Mouse (Mus musculus): ENCODE data around the gene Ttc9. TPM values are rescaled to one million over a fixed set of nuclear protein-coding genes. Genes with fewer than 3 reads are reported as not detected.
A peak's percentile ranks its signal among the peaks of the same experiment; 100 is the strongest.

Gene Ttc9
- polyA plus RNA-seq, 1 experiment from 2014 or later: 3.7 TPM

GRCm38 (mm10) chr12:81688537-81688936 is 57.5 kb downstream of the Ttc9 start:
- H3K36me3 ChIP-seq: no peaks in the 10 kb centered on the region
- 65% methylated on average over 4 of the region's 4 CpGs for WGBS
- ATAC-seq (replicated peaks; ENCODE audit: insufficient number of reproducible peaks, insufficient read depth, low FRiP score, low read depth): no peak

GRCm38 (mm10) chr12:81689505-81690056 is 58.5 kb downstream of the Ttc9 start:
- WGBS: 37% methylated on average over 4 of the region's 4 CpGs
- Histone ChIP-seq H3K36me3 (no peaks in the 10 kb centered on the region), H3K27me3 (no peaks in the 10 kb centered on the region), H3K4me1 (replicated peaks) (0 out of 2 replicates have a peak, but pooled peaks cover 9% of the 10 kb centered on the region), H3K4me3 (no peak overlapping the region), H3K9me3 (replicated peaks) (no peaks in the 10 kb centered on the region), H3K27ac (peak overlapping the region; percentile 72), H3K9ac (no peak overlapping the region), H3K4me2 (no peak overlapping the region)
- ATAC-seq (replicated peaks; ENCODE audit: insufficient number of reproducible peaks, insufficient read depth, low FRiP score, low read depth): peak; percentile 36; the same call in 1 of the 2 replicates

More at GRCm38 (mm10) chr12:81688537-81688936, 57.5 kb downstream of the Ttc9 start:
- H3K27ac ChIP-seq: peak overlapping the region; percentile 72; the same call in 1 of the 2 replicates
- no peak overlapping the region for H3K4me3 ChIP-seq
- H3K27me3 ChIP-seq: no peaks in the 10 kb centered on the region
- no peak overlapping the region for H3K4me2 ChIP-seq
- no peaks in the 10 kb centered on the region for H3K9me3 ChIP-seq (replicated peaks)
- H3K4me1 ChIP-seq (replicated peaks): 0 out of 2 replicates have a peak, but pooled peaks cover 9% of the 10 kb centered on the region
- H3K9ac ChIP-seq: no peak overlapping the region

DNA sequence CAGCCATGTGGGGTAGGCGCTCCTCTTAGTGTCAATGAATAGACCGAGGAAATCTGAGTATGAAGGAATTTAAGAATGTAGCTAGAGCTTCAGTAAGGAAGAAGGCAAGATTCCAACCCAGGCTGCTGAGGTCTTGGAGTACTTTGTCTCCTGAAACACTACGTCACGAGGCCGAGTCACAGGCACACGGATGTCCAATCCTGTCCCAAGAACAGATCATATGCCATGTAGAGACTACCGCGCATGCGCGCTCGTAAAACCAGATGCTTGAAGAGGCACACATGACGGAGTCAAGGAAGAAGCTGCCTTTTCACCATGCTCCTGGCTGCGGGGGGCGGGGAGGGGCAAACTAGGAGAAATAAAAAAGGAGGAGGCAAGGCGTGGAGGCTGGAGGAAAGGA is 59.1 kb downstream of the Ttc9 start:
- H3K27me3 ChIP-seq: no peaks in the 10 kb centered on the region
- no peaks in the 10 kb centered on the region for H3K9me3 ChIP-seq (replicated peaks)
- H3K27ac ChIP-seq: peak overlapping the region; percentile 72
- no peak overlapping the region for H3K4me2 ChIP-seq
- ATAC-seq (replicated peaks; ENCODE audit: insufficient number of reproducible peaks, insufficient read depth, low FRiP score, low read depth): no peak
- no peaks in the 10 kb centered on the region for H3K36me3 ChIP-seq
- H3K9ac ChIP-seq: no peak overlapping the region
- WGBS: 89% methylated on average over 15 of the region's 15 CpGs
- 0 out of 2 replicates have a peak, but pooled peaks cover 9% of the 10 kb centered on the region for H3K4me1 ChIP-seq (replicated peaks)
- H3K4me3 ChIP-seq: no peak overlapping the region

GRCm38 (mm10) chr12:81690751-81691150 is 59.7 kb downstream of the Ttc9 start:
- peak overlapping the region; percentile 72 for H3K27ac ChIP-seq
- no peaks in the 10 kb centered on the region for H3K9me3 ChIP-seq (replicated peaks)
- no peak overlapping the region for H3K9ac ChIP-seq
- no peaks in the 10 kb centered on the region for H3K27me3 ChIP-seq
- H3K4me3 ChIP-seq: no peak overlapping the region
- no peak overlapping the region for H3K4me2 ChIP-seq
- 0 out of 2 replicates have a peak, but pooled peaks cover 9% of the 10 kb centered on the region for H3K4me1 ChIP-seq (replicated peaks)
- 65% methylated on average over 7 of the region's 7 CpGs for WGBS
- ATAC-seq (replicated peaks; ENCODE audit: insufficient number of reproducible peaks, insufficient read depth, low FRiP score, low read depth): no peak
- H3K36me3 ChIP-seq: no peaks in the 10 kb centered on the region

DNA sequence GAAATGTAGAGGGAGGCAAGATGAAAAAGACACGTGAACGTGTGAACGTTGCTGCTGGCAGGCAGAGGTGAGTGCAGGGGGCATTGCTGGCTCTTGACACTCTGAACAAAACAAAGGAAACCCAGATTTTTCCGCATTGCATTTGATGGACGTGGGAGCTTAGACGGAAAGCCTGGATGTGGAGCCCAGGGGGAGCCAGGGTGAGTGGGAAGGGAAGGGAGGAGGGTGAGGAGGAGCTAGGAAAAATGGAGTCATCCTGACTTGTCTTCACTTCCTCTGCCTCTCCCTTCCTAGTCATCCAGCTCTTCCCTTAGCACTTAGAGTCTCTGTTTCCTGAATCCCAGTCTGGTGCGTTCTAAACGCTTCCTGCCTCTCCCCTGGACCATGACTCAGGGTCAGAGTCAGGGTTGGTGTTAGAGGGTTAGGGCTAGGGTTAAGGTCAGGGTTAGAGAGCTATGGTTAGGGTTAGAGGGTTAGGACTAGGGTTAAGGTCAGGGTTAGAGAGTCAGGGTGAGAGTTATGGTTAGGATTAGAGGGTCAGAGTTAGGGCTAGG is 60.2 kb downstream of the Ttc9 start:
- Histone ChIP-seq H3K27me3 (no peaks in the 10 kb centered on the region), H3K9me3 (replicated peaks) (no peaks in the 10 kb centered on the region), H3K4me2 (no peak overlapping the region), H3K4me1 (replicated peaks) (0 out of 2 replicates have a peak, but pooled peaks cover 9% of the 10 kb centered on the region), H3K4me3 (no peak overlapping the region), H3K27ac (peak overlapping the region; percentile 72), H3K9ac (no peak overlapping the region), H3K36me3 (no peaks in the 10 kb centered on the region)
- ATAC-seq (replicated peaks; ENCODE audit: insufficient number of reproducible peaks, insufficient read depth, low FRiP score, low read depth): peak; percentile 66
- 30% methylated on average over 8 of the region's 8 CpGs for WGBS

- Histone ChIP-seq H3K9me3 (replicated peaks) (no peaks in the 10 kb centered on the region), H3K9ac (no peak overlapping the region), H3K27me3 (no peaks in the 10 kb centered on the region), H3K4me2 (no peak overlapping the region), H3K4me3 (no peak overlapping the region), H3K36me3 (no peaks in the 10 kb centered on the region), H3K4me1 (replicated peaks) (no peaks in the 10 kb centered on the region), H3K27ac (no peak overlapping the region)
- no peak for ATAC-seq (replicated peaks; ENCODE audit: insufficient number of reproducible peaks, insufficient read depth, low FRiP score, low read depth)
- 32% methylated on average over 4 of the region's 4 CpGs for WGBS
Measured at GRCm38 (mm10) chr12:81698011-81698410, 67.0 kb downstream of the Ttc9 start.

- 4% methylated on average over 1 of the region's 1 CpGs for WGBS
Measured at GRCm38 (mm10) chr12:81702903-81703302, 71.9 kb downstream of the Ttc9 start.

GRCm38 (mm10) chr12:81712618-81713017 is 81.6 kb downstream of the Ttc9 start:
- ATAC-seq (replicated peaks; ENCODE audit: insufficient number of reproducible peaks, insufficient read depth, low FRiP score, low read depth): no peak
- Histone ChIP-seq H3K4me1 (replicated peaks) (no peaks in the 10 kb centered on the region), H3K4me2 (no peak overlapping the region), H3K36me3 (no peaks in the 10 kb centered on the region), H3K9ac (no peak overlapping the region), H3K4me3 (no peak overlapping the region), H3K27ac (no peak overlapping the region), H3K9me3 (replicated peaks) (no peaks in the 10 kb centered on the region), H3K27me3 (no peaks in the 10 kb centered on the region)
- WGBS: 85% methylated on average over 4 of the region's 4 CpGs

More at GRCm38 (mm10) chr12:81702903-81703302, 71.9 kb downstream of the Ttc9 start:
- Histone ChIP-seq H3K9ac (no peak overlapping the region), H3K27me3 (no peaks in the 10 kb centered on the region), H3K4me3 (no peak overlapping the region), H3K27ac (no peak overlapping the region), H3K4me1 (replicated peaks) (no peaks in the 10 kb centered on the region), H3K9me3 (replicated peaks) (no peaks in the 10 kb centered on the region), H3K4me2 (no peak overlapping the region), H3K36me3 (no peaks in the 10 kb centered on the region)
- ATAC-seq (replicated peaks; ENCODE audit: insufficient number of reproducible peaks, insufficient read depth, low FRiP score, low read depth): no peak

Other genes with a start within 250 kb of the Ttc9 start
- 0.23 and 0.39 TPM in 2 replicates for gene Adam4, start 209.3 kb upstream of the Ttc9 start, polyA plus RNA-seq (2015; fragmentation: Nextera tagmentation; extraction: Ambion mirVana)
- gene Cox16, start 146.1 kb upstream of the Ttc9 start, polyA plus RNA-seq (2015; fragmentation: Nextera tagmentation; extraction: Ambion mirVana): 79.0 and 88.6 TPM in 2 replicates
- gene Gm20498, start 98.3 kb upstream of the Ttc9 start, polyA plus RNA-seq (2015; fragmentation: Nextera tagmentation; extraction: Ambion mirVana): 26.9 and 28.9 TPM in 2 replicates
- 29.7 and 33.7 TPM in 2 replicates for gene Synj2bp, start 98.3 kb upstream of the Ttc9 start, polyA plus RNA-seq (2015; fragmentation: Nextera tagmentation; extraction: Ambion mirVana)
- 0.15 and 0.23 TPM in 2 replicates for gene Adam21, start 62.8 kb upstream of the Ttc9 start, polyA plus RNA-seq (2015; fragmentation: Nextera tagmentation; extraction: Ambion mirVana)
- 37.6 and 42.4 TPM in 2 replicates for gene Med6, start 36.2 kb upstream of the Ttc9 start, polyA plus RNA-seq (2015; fragmentation: Nextera tagmentation; extraction: Ambion mirVana)
- 0.19 and 0.30 TPM in 2 replicates for gene Map3k9, start 149.9 kb downstream of the Ttc9 start, polyA plus RNA-seq (2015; fragmentation: Nextera tagmentation; extraction: Ambion mirVana)
- 8.6 and 9.8 TPM in 2 replicates for gene Pcnx, start 228.8 kb downstream of the Ttc9 start, polyA plus RNA-seq (2015; fragmentation: Nextera tagmentation; extraction: Ambion mirVana)